In the genomic region with DNA sequence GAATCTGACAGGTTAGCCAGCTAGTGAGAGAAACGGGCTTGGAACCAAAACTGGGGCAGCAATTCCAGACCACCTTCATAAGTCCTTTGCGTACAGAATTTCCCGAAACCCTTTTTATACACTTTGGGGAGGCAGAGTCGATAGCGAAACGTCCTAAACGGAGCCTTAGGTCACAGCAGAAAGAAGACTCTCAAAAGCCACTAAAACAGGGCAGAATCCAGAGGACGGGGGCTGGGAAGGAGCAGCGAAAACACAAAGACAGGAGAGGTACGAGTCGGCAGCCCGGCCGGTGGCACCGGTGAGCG, we compare ENCODE assay signal across 9 mouse cellular contexts. TPM values are rescaled to one million over a fixed set of nuclear protein-coding genes. Genes with fewer than 3 reads are reported as not detected.
DNase-seq lines count a peak whose midpoint lies in the region; ATAC-seq and TF ChIP-seq lines count a peak whose summit lies in the region.
"Had no signal": no experiment of that assay in that cellular context is flagged by ENCODE, and none has a peak within 500 bp of the region (broad histone marks: within the 10 kb centered on the region; RNA-seq: fewer than 3 reads in every experiment).

No protein-coding gene starts in this region.

- no peak for DNase-seq in left cerebral cortex, adult 2 months (ENCODE audit: extremely low spot score in 1 of 2, low spot score in 2 of 2)
- no peak for DNase-seq in left cerebral cortex, adult 11 months (ENCODE audit: low spot score)
- DNase-seq in embryonic facial prominence, embryonic 10.5 days (ENCODE audit: low spot score): no peak
- DNase-seq in hindbrain, postnatal 0 days (ENCODE audit: low spot score): no peak
- DNase-seq in midbrain, postnatal 0 days (ENCODE audit: low spot score): no peak
- DNase-seq in left cerebral cortex, postnatal 36 days (ENCODE audit: low spot score in 2 of 2): no peak
- no peak for DNase-seq in gastrocnemius, adult 8-10 months (ENCODE audit: low spot score in 2 of 2)

- peak overlapping the region; percentile 85 for H3K9ac ChIP-seq in hindbrain, postnatal 0 days (replicated peaks; ENCODE audit: low read length)
- H3K9ac ChIP-seq in midbrain, postnatal 0 days (replicated peaks; ENCODE audit: low read length, poor library complexity, severe bottlenecking): peak overlapping the region; percentile 89

- intact Hi-C loops in left cerebral cortex, adult 2 months (cut with DNase I): loop anchor here (5.0 kb wide), 1 partner anchor 35 kb away; a partner anchor contains a TSS
- intact Hi-C loops in left cerebral cortex, postnatal 36 days (cut with DNase I): loop anchor here (5.0 kb wide), 1 partner anchor 35 kb away; a partner anchor contains a TSS

- H3K4me3 ChIP-seq in left cerebral cortex, adult 2 months: peak overlapping the region; percentile 99
- H3K4me3 ChIP-seq in embryonic facial prominence, embryonic 10.5 days: peak overlapping the region; percentile 98
- peak overlapping the region; percentile 84 for H3K4me3 ChIP-seq in hindbrain, postnatal 0 days (ENCODE audit: low read length)
- H3K4me3 ChIP-seq in midbrain, postnatal 0 days (ENCODE audit: low read depth, low read length): peak overlapping the region; percentile 91

- H3K27me3 ChIP-seq in embryonic facial prominence, embryonic 10.5 days (replicated peaks; ENCODE audit: low read depth, poor library complexity, severe bottlenecking): no peaks in the 10 kb centered on the region
- no peaks in the 10 kb centered on the region for H3K27me3 ChIP-seq in hindbrain, postnatal 0 days (ENCODE audit: insufficient read depth, low read length)
- H3K27me3 ChIP-seq in midbrain, postnatal 0 days (ENCODE audit: insufficient read depth, low read length): no peaks in the 10 kb centered on the region

- no peaks in the 10 kb centered on the region for H3K9me3 ChIP-seq in embryonic facial prominence, embryonic 10.5 days
- H3K9me3 ChIP-seq in hindbrain, postnatal 0 days (ENCODE audit: low read length): no peaks in the 10 kb centered on the region
- no peaks in the 10 kb centered on the region for H3K9me3 ChIP-seq in midbrain, postnatal 0 days (ENCODE audit: low read length)

- under 1% methylated on average over 15 of the region's 15 CpGs for WGBS in embryonic facial prominence, embryonic 10.5 days
- WGBS in hindbrain, postnatal 0 days: under 1% methylated on average over 15 of the region's 15 CpGs
- WGBS in midbrain, postnatal 0 days: under 1% methylated on average over 15 of the region's 15 CpGs

- peak overlapping the region; percentile 94 for H3K27ac ChIP-seq in left cerebral cortex, adult 2 months
- peak overlapping the region; percentile 93 for H3K27ac ChIP-seq in embryonic facial prominence, embryonic 10.5 days (replicated peaks)
- H3K27ac ChIP-seq in hindbrain, postnatal 0 days: peak overlapping the region; percentile 96
- peak overlapping the region; percentile 91 for H3K27ac ChIP-seq in midbrain, postnatal 0 days (ENCODE audit: low read depth, low read length)

- ATAC-seq in hindbrain, postnatal 0 days: no peak
- no peak for ATAC-seq in midbrain, postnatal 0 days (ENCODE audit: low FRiP score)
- ATAC-seq in frontal cortex, adult (ENCODE audit: low TSS enrichment): no peak; the same call in 1 of the 2 replicates

- peak overlapping the region; percentile 86 for H3K4me2 ChIP-seq in hindbrain, postnatal 0 days (ENCODE audit: low read depth, low read length)
- peak overlapping the region; percentile 87 for H3K4me2 ChIP-seq in midbrain, postnatal 0 days (ENCODE audit: low read depth, low read length, poor library complexity, severe bottlenecking)

- H3K36me3 ChIP-seq in embryonic facial prominence, embryonic 10.5 days (replicated peaks): peaks cover 38% of the 10 kb centered on the region
- H3K36me3 ChIP-seq in hindbrain, postnatal 0 days (ENCODE audit: insufficient read depth, low read length): no peaks in the 10 kb centered on the region
- H3K36me3 ChIP-seq in midbrain, postnatal 0 days (ENCODE audit: insufficient read depth, low read length): peaks cover 5% of the 10 kb centered on the region; the same call in 1 of the 2 replicates

- H3K4me1 ChIP-seq in embryonic facial prominence, embryonic 10.5 days: peaks cover 30% of the 10 kb centered on the region
- peaks cover 9% of the 10 kb centered on the region for H3K4me1 ChIP-seq in hindbrain, postnatal 0 days (ENCODE audit: insufficient read depth, low read length)
- H3K4me1 ChIP-seq in midbrain, postnatal 0 days (ENCODE audit: insufficient read depth, low read length): peaks cover 17% of the 10 kb centered on the region

- TF ChIP-seq CTCF in left cerebral cortex, adult 2 months (IDR thresholded peaks at IDR 0.05): no peak
- no peak for TF ChIP-seq CTCF in hindbrain, postnatal 0 days (IDR thresholded peaks at IDR 0.05; ENCODE audit: low read depth)
- no peak for TF ChIP-seq CTCF in midbrain, postnatal 0 days (IDR thresholded peaks at IDR 0.05)

RNA-seq across cellular contexts. Expression of a gene that starts 3.8 kb away (rescaled TPM):
- 10 to 100 TPM; 40.3 to 45.8 TPM for total RNA-seq in left cerebral cortex, adult 2 months (2021)
- 64.5 and 64.6 TPM in 2 replicates for polyA plus RNA-seq in embryonic facial prominence, embryonic 10.5 days (2016; fragmentation: Nextera tagmentation; extraction: Ambion mirVana)
- 31.2 and 42.4 TPM in 2 replicates for total RNA-seq in hindbrain, postnatal 0 days (2014; rRNA removed)
- 42.7 and 42.9 TPM in 2 replicates for polyA plus RNA-seq in hindbrain, postnatal 0 days (2015; fragmentation: Nextera tagmentation; extraction: Ambion mirVana)
- total RNA-seq in midbrain, postnatal 0 days (2014; rRNA removed): 36.1 and 54.6 TPM in 2 replicates
- 47.4 and 49.7 TPM in 2 replicates for polyA plus RNA-seq in midbrain, postnatal 0 days (2015; fragmentation: Nextera tagmentation; extraction: Ambion mirVana)
- total RNA-seq in left cerebral cortex, postnatal 36 days (2021): 10 to 100 TPM; 37.0 to 45.6 TPM
- total RNA-seq in gastrocnemius, adult 8-10 months (2022): 10 to 100 TPM; 14.3 to 19.4 (median 15.7) TPM

RNA-seq across cellular contexts. Expression of a gene that starts 3.9 kb away (rescaled TPM):
- not detected for total RNA-seq in left cerebral cortex, adult 2 months (2021)
- polyA plus RNA-seq in embryonic facial prominence, embryonic 10.5 days (2016; fragmentation: Nextera tagmentation; extraction: Ambion mirVana): 0.39 TPM in 1 of 2 replicates, not detected in the other
- total RNA-seq in hindbrain, postnatal 0 days (2014; rRNA removed): not detected in 2 replicates
- not detected in 2 replicates for polyA plus RNA-seq in hindbrain, postnatal 0 days (2015; fragmentation: Nextera tagmentation; extraction: Ambion mirVana)
- total RNA-seq in midbrain, postnatal 0 days (2014; rRNA removed): 0.82 TPM in 1 of 2 replicates, not detected in the other
- 0.31 TPM in 1 of 2 replicates, not detected in the other for polyA plus RNA-seq in midbrain, postnatal 0 days (2015; fragmentation: Nextera tagmentation; extraction: Ambion mirVana)
- total RNA-seq in left cerebral cortex, postnatal 36 days (2021): not detected
- under 1 TPM in 1 of 4 experiments, not detected in 3; 0.63 TPM for total RNA-seq in gastrocnemius, adult 8-10 months (2022)
- total RNA-seq: left cerebral cortex, postnatal 10 days had no signal

RNA-seq across cellular contexts. Expression of a gene that starts 32.9 kb away (rescaled TPM):
- total RNA-seq in left cerebral cortex, adult 2 months (2021): 10 to 100 TPM; 55.1 to 56.7 TPM
- polyA plus RNA-seq in embryonic facial prominence, embryonic 10.5 days (2016; fragmentation: Nextera tagmentation; extraction: Ambion mirVana): 151 and 152 TPM in 2 replicates
- 53.3 and 69.6 TPM in 2 replicates for total RNA-seq in hindbrain, postnatal 0 days (2014; rRNA removed)
- polyA plus RNA-seq in hindbrain, postnatal 0 days (2015; fragmentation: Nextera tagmentation; extraction: Ambion mirVana): 95.1 and 96.8 TPM in 2 replicates
- total RNA-seq in midbrain, postnatal 0 days (2014; rRNA removed): 57.4 and 66.2 TPM in 2 replicates
- 101 and 102 TPM in 2 replicates for polyA plus RNA-seq in midbrain, postnatal 0 days (2015; fragmentation: Nextera tagmentation; extraction: Ambion mirVana)
- 10 to 100 TPM; 58.9 to 60.9 TPM for total RNA-seq in left cerebral cortex, postnatal 36 days (2021)
- total RNA-seq in gastrocnemius, adult 8-10 months (2022): 10 to 100 TPM; 65.5 to 72.7 (median 69.8) TPM

RNA-seq across cellular contexts. Expression of a gene that starts 43.0 kb away (rescaled TPM):
- total RNA-seq in left cerebral cortex, adult 2 months (2021): 10 to 100 TPM; 52.7 to 57.4 TPM
- 11.6 and 14.0 TPM in 2 replicates for polyA plus RNA-seq in embryonic facial prominence, embryonic 10.5 days (2016; fragmentation: Nextera tagmentation; extraction: Ambion mirVana)
- 35.1 and 43.2 TPM in 2 replicates for total RNA-seq in hindbrain, postnatal 0 days (2014; rRNA removed)
- polyA plus RNA-seq in hindbrain, postnatal 0 days (2015; fragmentation: Nextera tagmentation; extraction: Ambion mirVana): 5.8 and 6.2 TPM in 2 replicates
- total RNA-seq in midbrain, postnatal 0 days (2014; rRNA removed): 38.0 and 40.3 TPM in 2 replicates
- 5.5 and 7.2 TPM in 2 replicates for polyA plus RNA-seq in midbrain, postnatal 0 days (2015; fragmentation: Nextera tagmentation; extraction: Ambion mirVana)
- total RNA-seq in left cerebral cortex, postnatal 36 days (2021): 10 to 100 TPM; 41.5 to 58.4 TPM
- total RNA-seq in gastrocnemius, adult 8-10 months (2022): 10 to 100 TPM; 13.4 to 21.4 (median 19.1) TPM
